Comparison of ENCODE assay signal across 15 mouse cellular contexts in the genomic region with DNA sequence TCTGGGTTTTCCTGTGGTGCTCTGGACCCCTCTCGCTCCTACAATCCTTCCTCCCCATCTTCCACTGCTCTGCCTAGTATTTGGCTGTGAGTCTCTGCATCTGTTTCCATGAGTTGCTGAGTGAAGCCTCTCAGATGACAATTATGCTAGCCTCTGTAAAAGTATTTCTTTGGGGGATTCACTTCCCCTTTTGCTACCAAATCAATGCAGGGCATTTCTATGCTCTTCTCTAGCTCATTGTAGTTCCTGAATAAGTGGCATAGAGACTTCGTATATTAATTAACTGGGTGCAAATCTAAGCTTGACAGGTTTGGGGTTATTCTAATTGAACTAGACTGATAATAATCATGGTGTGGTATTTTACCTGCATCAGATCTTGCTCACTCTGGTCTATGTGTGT.
"Had no signal": no experiment of that assay in that cellular context is flagged by ENCODE, and none has a peak within 500 bp of the region (broad histone marks: within the 10 kb centered on the region; RNA-seq: fewer than 3 reads in every experiment).

No protein-coding gene starts in this region.

- H3K4me1 ChIP-seq: kidney, embryonic 15.5 days; limb, embryonic 10.5 days; midbrain, embryonic 10.5 days; neural tube, embryonic 12.5 days had no signal

- DNase-seq: kidney, adult 2 months; kidney, postnatal 14 days; lung, postnatal 10 days; midbrain, embryonic 14.5 days; right cerebral cortex, postnatal 14 days; thymus, adult 18-20 months; thymus, postnatal 25 days had no signal

- H3K4me3 ChIP-seq: kidney, embryonic 15.5 days; left cerebral cortex, adult 2 months; limb, embryonic 10.5 days; liver, embryonic 15.5 days; midbrain, embryonic 10.5 days; neural tube, embryonic 12.5 days had no signal

- H3K9me3 ChIP-seq: kidney, embryonic 15.5 days; limb, embryonic 10.5 days; liver, embryonic 15.5 days; midbrain, embryonic 10.5 days; neural tube, embryonic 12.5 days had no signal

- H3K27me3 ChIP-seq: kidney, embryonic 15.5 days; liver, embryonic 15.5 days; neural tube, embryonic 12.5 days had no signal

- H3K4me2 ChIP-seq: kidney, embryonic 15.5 days; liver, embryonic 11.5 days; liver, embryonic 15.5 days; neural tube, embryonic 12.5 days had no signal

- H3K27ac ChIP-seq: hindbrain, postnatal 0 days; kidney, embryonic 15.5 days; left cerebral cortex, adult 2 months; limb, embryonic 10.5 days; liver, embryonic 15.5 days; midbrain, embryonic 10.5 days; neural tube, embryonic 12.5 days had no signal

- ATAC-seq: hindbrain, postnatal 0 days had no signal

- H3K9ac ChIP-seq: kidney, embryonic 15.5 days; liver, embryonic 15.5 days; neural tube, embryonic 12.5 days had no signal

- H3K36me3 ChIP-seq: kidney, embryonic 15.5 days; limb, embryonic 10.5 days; liver, embryonic 15.5 days; midbrain, embryonic 10.5 days; neural tube, embryonic 12.5 days had no signal
